Mouse (Mus musculus): ENCODE measurements around the gene Gm29289. TPM values are rescaled to one million over a fixed set of nuclear protein-coding genes. Genes with fewer than 3 reads are reported as not detected.
"Not testable (repeated sequence)": the region's sequence is repeated elsewhere in the genome, so short reads cannot be mapped to it uniquely, and the experiment has no call there.

Gm29289 gene
- polyA plus RNA-seq (2012) = not detected in 2 replicates

DNA sequence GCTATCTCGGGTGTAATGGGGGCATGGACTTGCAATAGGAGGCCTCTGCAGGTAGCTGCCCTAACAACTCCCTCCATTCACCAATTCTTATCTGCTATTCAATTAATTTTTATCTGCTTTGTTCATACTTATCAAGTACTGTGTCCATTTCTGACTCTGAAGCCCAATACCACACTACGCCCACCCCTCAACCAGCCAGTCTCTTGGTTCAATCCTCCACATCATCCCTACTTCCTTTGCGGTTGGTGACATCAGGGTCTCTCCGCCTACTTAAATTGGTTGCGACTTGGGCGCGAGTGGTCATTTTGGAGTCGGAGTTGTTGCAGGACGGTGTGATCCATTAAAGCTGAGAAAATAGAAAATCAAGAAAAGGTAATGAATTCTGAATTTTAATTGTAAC, at the start of gene Gm29289:
Gene Gm29289 (plus strand): TSS at position 301 of the 400 bp plus-strand sequence.
- not testable (repeated sequence) for TF ChIP-seq GATA1 (IDR thresholded peaks at IDR 0.05; ENCODE audit: low read length)

DNA sequence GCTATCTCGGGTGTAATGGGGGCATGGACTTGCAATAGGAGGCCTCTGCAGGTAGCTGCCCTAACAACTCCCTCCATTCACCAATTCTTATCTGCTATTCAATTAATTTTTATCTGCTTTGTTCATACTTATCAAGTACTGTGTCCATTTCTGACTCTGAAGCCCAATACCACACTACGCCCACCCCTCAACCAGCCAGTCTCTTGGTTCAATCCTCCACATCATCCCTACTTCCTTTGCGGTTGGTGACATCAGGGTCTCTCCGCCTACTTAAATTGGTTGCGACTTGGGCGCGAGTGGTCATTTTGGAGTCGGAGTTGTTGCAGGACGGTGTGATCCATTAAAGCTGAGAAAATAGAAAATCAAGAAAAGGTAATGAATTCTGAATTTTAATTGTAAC, 31.7 kb upstream of the Gm29289 start, which contains the start of gene Gm10352:
Gene Gm10352 (plus strand): TSS at position 301 of the 400 bp plus-strand sequence.
- TF ChIP-seq GATA1 (IDR thresholded peaks at IDR 0.05; ENCODE audit: low read length) = not testable (repeated sequence)

Other genes starting within 250 kb of the Gm29289 start
- not detected in 2 replicates for gene H2al2b, start 211.9 kb upstream of the Gm29289 start, polyA plus RNA-seq (2012)
- gene Gm4064, start 136.4 kb upstream of the Gm29289 start, polyA plus RNA-seq (2012) = not detected in 2 replicates
- gene Rbmy, start 101.9 kb upstream of the Gm29289 start, polyA plus RNA-seq (2012) = not detected in 2 replicates
- not detected in 2 replicates for gene Gm10256, start 101.9 kb upstream of the Gm29289 start, polyA plus RNA-seq (2012)
- gene Gm10352, start 31.6 kb upstream of the Gm29289 start, polyA plus RNA-seq (2012) = not detected in 2 replicates

Data from G1E-ER4 (cell line).